Mouse (Mus musculus): Measurements from ENCODE around the gene Mas1.
"Not testable (repeated sequence)": the region's sequence is repeated elsewhere in the genome, so short reads cannot be mapped to it uniquely, and the experiment has no call there.

The Mas1 gene

GRCm38 (mm10) chr17:12868043-12868442 lies at the start of gene Mas1:
Mas1 (minus strand) TSS chr17:12868143.
- no peak for DNase-seq (ENCODE audit: low read depth)

- peak; percentile 51 for DNase-seq (ENCODE audit: low read depth)
These were observed 48.8 kb upstream of the Mas1 start for GRCm38 (mm10) chr17:12916588-12917380.

GRCm38 (mm10) chr17:12915881-12916583 lies 48.1 kb upstream of the Mas1 start, which contains the start of gene Mrpl18:
Mrpl18 (minus strand) TSS chr17:12916345.
- peak; percentile 99 for DNase-seq (ENCODE audit: low read depth)

- no peak for DNase-seq (ENCODE audit: low read depth)
These were observed 47.5 kb upstream of the Mas1 start, which contains the start of gene Tcp1 for GRCm38 (mm10) chr17:12915488-12915880. Tcp1 (plus strand) TSS chr17:12915701.

- no peak for DNase-seq (ENCODE audit: low read depth)
These were observed 42.4 kb upstream of the Mas1 start for GRCm38 (mm10) chr17:12910391-12910790.

GRCm38 (mm10) chr17:12909361-12910280 lies 41.7 kb upstream of the Mas1 start, which contains the start of gene Pnldc1:
Pnldc1 (minus strand) TSS chr17:12910230.
- DNase-seq (ENCODE audit: low read depth) = no peak

- DNase-seq (ENCODE audit: low read depth) = no peak
These were observed 38.5 kb upstream of the Mas1 start for GRCm38 (mm10) chr17:12906436-12906835.

- DNase-seq (ENCODE audit: low read depth) = no peak
These were observed 37.9 kb upstream of the Mas1 start for GRCm38 (mm10) chr17:12905810-12906209.

GRCm38 (mm10) chr17:12904349-12904748 lies 36.4 kb upstream of the Mas1 start:
- DNase-seq (ENCODE audit: low read depth) = peak; percentile 66

- DNase-seq (ENCODE audit: low read depth) = no peak
These were observed 35.7 kb upstream of the Mas1 start for GRCm38 (mm10) chr17:12903372-12904333.

GRCm38 (mm10) chr17:12902291-12902690 lies 34.3 kb upstream of the Mas1 start:
- DNase-seq (ENCODE audit: low read depth) = no peak

GRCm38 (mm10) chr17:12898607-12899006 lies 30.7 kb upstream of the Mas1 start:
- DNase-seq (ENCODE audit: low read depth) = not testable (repeated sequence)

GRCm38 (mm10) chr17:12897674-12898073 lies 29.7 kb upstream of the Mas1 start:
- no peak for DNase-seq (ENCODE audit: low read depth)

- no peak for DNase-seq (ENCODE audit: low read depth)
These were observed 24.1 kb upstream of the Mas1 start for GRCm38 (mm10) chr17:12892033-12892432.

GRCm38 (mm10) chr17:12891054-12891453 lies 23.1 kb upstream of the Mas1 start:
- no peak for DNase-seq (ENCODE audit: low read depth)

GRCm38 (mm10) chr17:12887021-12887775 lies 19.3 kb upstream of the Mas1 start:
- DNase-seq (ENCODE audit: low read depth) = no peak

- DNase-seq (ENCODE audit: low read depth) = no peak
These were observed 18.7 kb upstream of the Mas1 start for GRCm38 (mm10) chr17:12886620-12887019.

- peak; percentile 59 for DNase-seq (ENCODE audit: low read depth)
These were observed 13.3 kb upstream of the Mas1 start for GRCm38 (mm10) chr17:12881216-12881615.

GRCm38 (mm10) chr17:12880178-12880577 lies 12.2 kb upstream of the Mas1 start:
- DNase-seq (ENCODE audit: low read depth) = peak; percentile 88

GRCm38 (mm10) chr17:12875734-12876133 lies 7.8 kb upstream of the Mas1 start, which contains the start of gene Mrgprh:
Mrgprh (plus strand) TSS chr17:12876034.
- DNase-seq (ENCODE audit: low read depth) = no peak

All from 416B (cell line).